Mouse (Mus musculus): ENCODE data around the gene Slit2. TPM values are rescaled to one million over a fixed set of nuclear protein-coding genes. Genes with fewer than 3 reads are reported as not detected.

The Slit2 gene
- polyA plus RNA-seq, 1 experiment = 328 TPM

GRCm38 (mm10) chr5:48301186-48301585 is 318.2 kb downstream of the Slit2 start:
- Histone ChIP-seq H3K4me1 (ENCODE audit: control insufficient read depth, insufficient read depth, low read length) (no peaks in the 10 kb centered on the region), H3K4me3 (ENCODE audit: insufficient read depth, low read length) (no peak overlapping the region), H3K27ac (ENCODE audit: insufficient read depth, low read length) (no peak overlapping the region)
- TF ChIP-seq POLR2A (IDR thresholded peaks at IDR 0.05; ENCODE audit: low read depth, low read length) (no peak), CTCF (IDR thresholded peaks at IDR 0.05; ENCODE audit: borderline replicate concordance, insufficient read depth, low read length) (no peak)

GRCm38 (mm10) chr5:48315057-48315602 is 332.2 kb downstream of the Slit2 start:
- no peaks in the 10 kb centered on the region for H3K4me1 ChIP-seq (ENCODE audit: control insufficient read depth, insufficient read depth, low read length)
- no peak overlapping the region for H3K27ac ChIP-seq (ENCODE audit: insufficient read depth, low read length)
- no peak overlapping the region for H3K4me3 ChIP-seq (ENCODE audit: insufficient read depth, low read length)
- TF ChIP-seq POLR2A (IDR thresholded peaks at IDR 0.05; ENCODE audit: low read depth, low read length) (no peak), CTCF (IDR thresholded peaks at IDR 0.05; ENCODE audit: borderline replicate concordance, insufficient read depth, low read length) (no peak)

GRCm38 (mm10) chr5:48320597-48320996 is 337.7 kb downstream of the Slit2 start:
- no peak overlapping the region for H3K27ac ChIP-seq (ENCODE audit: insufficient read depth, low read length)
- H3K4me1 ChIP-seq (ENCODE audit: control insufficient read depth, insufficient read depth, low read length) = no peaks in the 10 kb centered on the region
- H3K4me3 ChIP-seq (ENCODE audit: insufficient read depth, low read length) = no peak overlapping the region
- no peak for TF ChIP-seq POLR2A (IDR thresholded peaks at IDR 0.05; ENCODE audit: low read depth, low read length)

GRCm38 (mm10) chr5:48326221-48326620 is 343.3 kb downstream of the Slit2 start:
- Histone ChIP-seq H3K4me3 (ENCODE audit: insufficient read depth, low read length) (no peak overlapping the region), H3K4me1 (ENCODE audit: control insufficient read depth, insufficient read depth, low read length) (peaks cover 3% of the 10 kb centered on the region; the same call in 1 of the 2 replicates), H3K27ac (ENCODE audit: insufficient read depth, low read length) (no peak overlapping the region)
- TF ChIP-seq CTCF (IDR thresholded peaks at IDR 0.05; ENCODE audit: borderline replicate concordance, insufficient read depth, low read length) = no peak
- TF ChIP-seq POLR2A (IDR thresholded peaks at IDR 0.05; ENCODE audit: low read depth, low read length) = no peak

GRCm38 (mm10) chr5:48327652-48328051 is 344.7 kb downstream of the Slit2 start, which contains the start of gene 5730480H06Rik:
Gene 5730480H06Rik, plus strand, starts transcription at chr5:48327952.
- Histone ChIP-seq H3K4me3 (ENCODE audit: insufficient read depth, low read length) (no peak within 1 kb of the TSS), H3K4me1 (ENCODE audit: control insufficient read depth, insufficient read depth, low read length) (peaks cover 3% of the 10 kb centered on the region; the same call in 1 of the 2 replicates), H3K27ac (ENCODE audit: insufficient read depth, low read length) (no peak within 1 kb of the TSS)
- no peak for TF ChIP-seq CTCF (IDR thresholded peaks at IDR 0.05; ENCODE audit: borderline replicate concordance, insufficient read depth, low read length)

GRCm38 (mm10) chr5:48329751-48330150 is 346.8 kb downstream of the Slit2 start:
- Histone ChIP-seq H3K4me1 (ENCODE audit: control insufficient read depth, insufficient read depth, low read length) (peaks cover 3% of the 10 kb centered on the region; the same call in 1 of the 2 replicates), H3K27ac (ENCODE audit: insufficient read depth, low read length) (no peak overlapping the region), H3K4me3 (ENCODE audit: insufficient read depth, low read length) (no peak overlapping the region)
- no peak for TF ChIP-seq CTCF (IDR thresholded peaks at IDR 0.05; ENCODE audit: borderline replicate concordance, insufficient read depth, low read length)
- no peak for TF ChIP-seq POLR2A (IDR thresholded peaks at IDR 0.05; ENCODE audit: low read depth, low read length)

- peaks cover 3% of the 10 kb centered on the region; the same call in 1 of the 2 replicates for H3K4me1 ChIP-seq (ENCODE audit: control insufficient read depth, insufficient read depth, low read length)
- no peak overlapping the region; the same call in 1 of the 2 replicates for H3K27ac ChIP-seq (ENCODE audit: insufficient read depth, low read length)
- no peak for TF ChIP-seq CTCF (IDR thresholded peaks at IDR 0.05; ENCODE audit: borderline replicate concordance, insufficient read depth, low read length)
- no peak for TF ChIP-seq POLR2A (IDR thresholded peaks at IDR 0.05; ENCODE audit: low read depth, low read length)
- H3K4me3 ChIP-seq (ENCODE audit: insufficient read depth, low read length) = no peak overlapping the region
These were observed 347.9 kb downstream of the Slit2 start for GRCm38 (mm10) chr5:48330817-48331216.

GRCm38 (mm10) chr5:48331441-48331840 is 348.5 kb downstream of the Slit2 start:
- TF ChIP-seq CTCF (IDR thresholded peaks at IDR 0.05; ENCODE audit: borderline replicate concordance, insufficient read depth, low read length) (no peak), POLR2A (IDR thresholded peaks at IDR 0.05; ENCODE audit: low read depth, low read length) (no peak)
- H3K4me1 ChIP-seq (ENCODE audit: control insufficient read depth, insufficient read depth, low read length) = peaks cover 3% of the 10 kb centered on the region; the same call in 1 of the 2 replicates
- no peak overlapping the region for H3K4me3 ChIP-seq (ENCODE audit: insufficient read depth, low read length)
- no peak overlapping the region for H3K27ac ChIP-seq (ENCODE audit: insufficient read depth, low read length)

- H3K4me3 ChIP-seq (ENCODE audit: insufficient read depth, low read length) = no peak overlapping the region
- TF ChIP-seq CTCF (IDR thresholded peaks at IDR 0.05; ENCODE audit: borderline replicate concordance, insufficient read depth, low read length) = no peak
- no peak for TF ChIP-seq POLR2A (IDR thresholded peaks at IDR 0.05; ENCODE audit: low read depth, low read length)
These were observed 350.5 kb downstream of the Slit2 start for GRCm38 (mm10) chr5:48333407-48333806.

GRCm38 (mm10) chr5:48333884-48334513 is 351.1 kb downstream of the Slit2 start:
- H3K4me3 ChIP-seq (ENCODE audit: insufficient read depth, low read length) = no peak overlapping the region
- H3K27ac ChIP-seq (ENCODE audit: insufficient read depth, low read length) = no peak overlapping the region
- TF ChIP-seq CTCF (IDR thresholded peaks at IDR 0.05; ENCODE audit: borderline replicate concordance, insufficient read depth, low read length) (no peak), POLR2A (IDR thresholded peaks at IDR 0.05; ENCODE audit: low read depth, low read length) (no peak)
- peaks cover 3% of the 10 kb centered on the region; the same call in 1 of the 2 replicates for H3K4me1 ChIP-seq (ENCODE audit: control insufficient read depth, insufficient read depth, low read length)

More at GRCm38 (mm10) chr5:48333407-48333806, 350.5 kb downstream of the Slit2 start:
- Histone ChIP-seq H3K4me1 (ENCODE audit: control insufficient read depth, insufficient read depth, low read length) (peaks cover 3% of the 10 kb centered on the region; the same call in 1 of the 2 replicates), H3K27ac (ENCODE audit: insufficient read depth, low read length) (no peak overlapping the region)
